ENCODE assay signal across 21 mouse cellular contexts in genomic region chr15:98980012-98980614, GRCm38 (mm10). TPM values are rescaled to one million over a fixed set of nuclear protein-coding genes. Genes with fewer than 3 reads are reported as not detected.
DNase-seq lines count a peak whose midpoint lies in the region; ATAC-seq and TF ChIP-seq lines count a peak whose summit lies in the region.
"Had no signal": no experiment of that assay in that cellular context is flagged by ENCODE, and none has a peak within 500 bp of the region (broad histone marks: within the 10 kb centered on the region; RNA-seq: fewer than 3 reads in every experiment).

No protein-coding gene starts in this region.

- WGBS in embryonic facial prominence, embryonic 10.5 days = 28% methylated on average over 7 of the region's 7 CpGs
- 52% methylated on average over 7 of the region's 7 CpGs for WGBS in hindbrain, embryonic 16.5 days
- 26% methylated on average over 7 of the region's 7 CpGs for WGBS in midbrain, postnatal 0 days
- WGBS in liver, embryonic 12.5 days (ENCODE audit: insufficient replicate concordance) = 65% methylated on average over 7 of the region's 7 CpGs

- H3K4me3 ChIP-seq in embryonic facial prominence, embryonic 10.5 days = no peak overlapping the region
- no peak overlapping the region for H3K4me3 ChIP-seq in hindbrain, embryonic 16.5 days (ENCODE audit: low read length)
- H3K4me3 ChIP-seq in midbrain, postnatal 0 days (ENCODE audit: low read depth, low read length) = no peak overlapping the region
- no peak overlapping the region for H3K4me3 ChIP-seq in liver, embryonic 12.5 days
- H3K4me3 ChIP-seq: erythroblast, embryonic 14.5 days; heart, embryonic 15.5 days; layer of hippocampus, adult 2 months; limb, embryonic 12.5 days; liver, embryonic 15.5 days had no signal

- no peak overlapping the region for H3K9ac ChIP-seq in hindbrain, embryonic 16.5 days (ENCODE audit: low read depth, low read length)
- H3K9ac ChIP-seq in midbrain, postnatal 0 days (replicated peaks; ENCODE audit: low read length, poor library complexity, severe bottlenecking) = no peak overlapping the region
- no peak overlapping the region for H3K9ac ChIP-seq in liver, embryonic 12.5 days
- H3K9ac ChIP-seq: heart, embryonic 15.5 days; limb, embryonic 12.5 days; liver, embryonic 15.5 days had no signal

- no peak for TF ChIP-seq CTCF in midbrain, postnatal 0 days (IDR thresholded peaks at IDR 0.05)

- H3K4me1 ChIP-seq in embryonic facial prominence, embryonic 10.5 days = peaks cover 61% of the 10 kb centered on the region
- H3K4me1 ChIP-seq in hindbrain, embryonic 16.5 days (ENCODE audit: control insufficient read depth, insufficient read depth, low read depth, low read length) = peaks cover 37% of the 10 kb centered on the region
- peaks cover 27% of the 10 kb centered on the region; the same call in 1 of the 2 replicates for H3K4me1 ChIP-seq in midbrain, postnatal 0 days (ENCODE audit: insufficient read depth, low read length)
- peaks cover 20% of the 10 kb centered on the region for H3K4me1 ChIP-seq in liver, embryonic 12.5 days

- H3K4me2 ChIP-seq in hindbrain, embryonic 16.5 days (ENCODE audit: low read length) = no peak overlapping the region
- no peak overlapping the region for H3K4me2 ChIP-seq in midbrain, postnatal 0 days (ENCODE audit: low read depth, low read length, poor library complexity, severe bottlenecking)
- H3K4me2 ChIP-seq in liver, embryonic 12.5 days = no peak overlapping the region
- H3K4me2 ChIP-seq: heart, embryonic 15.5 days; limb, embryonic 12.5 days; liver, embryonic 15.5 days had no signal

- DNase-seq in embryo, embryonic 9.5 days (ENCODE audit: extremely low spot score) = peak; percentile 31
- DNase-seq in embryo, embryonic 10.5 days (ENCODE audit: low spot score) = no peak
- DNase-seq in embryonic facial prominence, embryonic 10.5 days (ENCODE audit: low spot score) = peak; percentile 35
- no peak for DNase-seq in midbrain, postnatal 0 days (ENCODE audit: low spot score)
- DNase-seq in MN1 (ENCODE audit: low spot score) = no peak
- no peak for DNase-seq in B cell, adult 2 months
- DNase-seq: cerebellum, adult 18-20 months; lung, postnatal 10 days; right cerebral cortex, postnatal 4 days; thymus, adult 18-20 months had no signal

- no peaks in the 10 kb centered on the region for H3K9me3 ChIP-seq in embryonic facial prominence, embryonic 10.5 days
- no peaks in the 10 kb centered on the region for H3K9me3 ChIP-seq in hindbrain, embryonic 16.5 days (ENCODE audit: control insufficient read depth, low read length)
- H3K9me3 ChIP-seq in midbrain, postnatal 0 days (ENCODE audit: low read length) = no peaks in the 10 kb centered on the region
- H3K9me3 ChIP-seq in liver, embryonic 12.5 days (replicated peaks) = no peaks in the 10 kb centered on the region
- H3K9me3 ChIP-seq: heart, embryonic 15.5 days; limb, embryonic 12.5 days; liver, embryonic 15.5 days had no signal

- no peaks in the 10 kb centered on the region for H3K27me3 ChIP-seq in embryonic facial prominence, embryonic 10.5 days (replicated peaks; ENCODE audit: low read depth, poor library complexity, severe bottlenecking)
- no peaks in the 10 kb centered on the region for H3K27me3 ChIP-seq in hindbrain, embryonic 16.5 days (replicated peaks; ENCODE audit: control insufficient read depth, insufficient read depth, low read length)
- no peaks in the 10 kb centered on the region for H3K27me3 ChIP-seq in midbrain, postnatal 0 days (ENCODE audit: insufficient read depth, low read length)
- H3K27me3 ChIP-seq in liver, embryonic 12.5 days (replicated peaks) = 0 out of 2 replicates have a peak, but pooled peaks cover 4% of the 10 kb centered on the region
- H3K27me3 ChIP-seq: heart, embryonic 15.5 days; limb, embryonic 12.5 days; Patski had no signal

- peak overlapping the region; percentile 45 for H3K27ac ChIP-seq in embryonic facial prominence, embryonic 10.5 days (replicated peaks)
- 0 out of 2 replicates have a peak overlapping the region, but pooled peaks have one; percentile 1 for H3K27ac ChIP-seq in hindbrain, embryonic 16.5 days (ENCODE audit: low read depth, low read length)
- H3K27ac ChIP-seq in midbrain, postnatal 0 days (ENCODE audit: low read depth, low read length) = peak overlapping the region; percentile 26; the same call in 1 of the 2 replicates
- H3K27ac ChIP-seq in liver, embryonic 12.5 days = no peak overlapping the region
- H3K27ac ChIP-seq: heart, embryonic 15.5 days; kidney, postnatal 0 days; layer of hippocampus, adult 2 months; limb, embryonic 12.5 days; liver, embryonic 15.5 days had no signal

- ATAC-seq in hindbrain, embryonic 16.5 days = no peak
- ATAC-seq in midbrain, postnatal 0 days (ENCODE audit: low FRiP score) = no peak
- no peak for ATAC-seq in liver, embryonic 12.5 days
- ATAC-seq: Patski had no signal

- H3K36me3 ChIP-seq in embryonic facial prominence, embryonic 10.5 days (replicated peaks) = no peaks in the 10 kb centered on the region
- no peaks in the 10 kb centered on the region for H3K36me3 ChIP-seq in hindbrain, embryonic 16.5 days (ENCODE audit: control insufficient read depth, insufficient read depth, low read length)
- H3K36me3 ChIP-seq in midbrain, postnatal 0 days (ENCODE audit: insufficient read depth, low read length) = no peaks in the 10 kb centered on the region
- H3K36me3 ChIP-seq in liver, embryonic 12.5 days = no peaks in the 10 kb centered on the region
- H3K36me3 ChIP-seq: heart, embryonic 15.5 days; limb, embryonic 12.5 days; liver, embryonic 15.5 days had no signal

RNA-seq across cellular contexts. Expression of gene Tuba1a, which starts 26.6 kb away (rescaled TPM):
- polyA plus RNA-seq in embryonic facial prominence, embryonic 10.5 days (2016; fragmentation: Nextera tagmentation; extraction: Ambion mirVana) = 2,739 and 2,840 TPM in 2 replicates
- 15,480 and 15,543 TPM in 2 replicates for polyA plus RNA-seq in hindbrain, embryonic 16.5 days (2015; fragmentation: Nextera tagmentation; extraction: Ambion mirVana)
- 17,447 and 20,461 TPM in 2 replicates for total RNA-seq in midbrain, postnatal 0 days (2014; rRNA removed)
- 15,641 and 16,823 TPM in 2 replicates for polyA plus RNA-seq in midbrain, postnatal 0 days (2015; fragmentation: Nextera tagmentation; extraction: Ambion mirVana)
- polyA plus RNA-seq in liver, embryonic 12.5 days (2016; fragmentation: Nextera tagmentation; extraction: Ambion mirVana) = 180 and 181 TPM in 2 replicates

RNA-seq across cellular contexts. Expression of gene Gm49450, which starts 26.8 kb away (rescaled TPM):
- not detected in 2 replicates for polyA plus RNA-seq in embryonic facial prominence, embryonic 10.5 days (2016; fragmentation: Nextera tagmentation; extraction: Ambion mirVana)
- not detected in 2 replicates for polyA plus RNA-seq in hindbrain, embryonic 16.5 days (2015; fragmentation: Nextera tagmentation; extraction: Ambion mirVana)
- total RNA-seq in midbrain, postnatal 0 days (2014; rRNA removed) = 1,797 and 2,945 TPM in 2 replicates
- polyA plus RNA-seq in midbrain, postnatal 0 days (2015; fragmentation: Nextera tagmentation; extraction: Ambion mirVana) = not detected in 2 replicates
- not detected in 2 replicates for polyA plus RNA-seq in liver, embryonic 12.5 days (2016; fragmentation: Nextera tagmentation; extraction: Ambion mirVana)
- total RNA-seq: granulocyte monocyte progenitor cell, adult 5-6 weeks; layer of hippocampus, adult 2 months; left cerebral cortex, adult 8-10 months had no signal
- polyA plus RNA-seq: erythroblast, embryonic 14.5 days; heart, embryonic 15.5 days; kidney, postnatal 0 days; limb, embryonic 12.5 days; liver, embryonic 15.5 days; Patski had no signal

RNA-seq across cellular contexts. Expression of gene Tuba1b, which starts 45.7 kb away (rescaled TPM):
- 2,343 and 2,408 TPM in 2 replicates for polyA plus RNA-seq in embryonic facial prominence, embryonic 10.5 days (2016; fragmentation: Nextera tagmentation; extraction: Ambion mirVana)
- polyA plus RNA-seq in hindbrain, embryonic 16.5 days (2015; fragmentation: Nextera tagmentation; extraction: Ambion mirVana) = 1,672 and 1,683 TPM in 2 replicates
- 2,522 and 3,264 TPM in 2 replicates for total RNA-seq in midbrain, postnatal 0 days (2014; rRNA removed)
- polyA plus RNA-seq in midbrain, postnatal 0 days (2015; fragmentation: Nextera tagmentation; extraction: Ambion mirVana) = 1,582 and 1,796 TPM in 2 replicates
- polyA plus RNA-seq in liver, embryonic 12.5 days (2016; fragmentation: Nextera tagmentation; extraction: Ambion mirVana) = 1,333 and 1,388 TPM in 2 replicates

RNA-seq across cellular contexts. Expression of gene Tuba1c, which starts 49.6 kb away (rescaled TPM):
- polyA plus RNA-seq in embryonic facial prominence, embryonic 10.5 days (2016; fragmentation: Nextera tagmentation; extraction: Ambion mirVana) = 141 and 144 TPM in 2 replicates
- 20.8 and 23.3 TPM in 2 replicates for polyA plus RNA-seq in hindbrain, embryonic 16.5 days (2015; fragmentation: Nextera tagmentation; extraction: Ambion mirVana)
- 18.2 and 22.6 TPM in 2 replicates for total RNA-seq in midbrain, postnatal 0 days (2014; rRNA removed)
- 9.6 and 9.9 TPM in 2 replicates for polyA plus RNA-seq in midbrain, postnatal 0 days (2015; fragmentation: Nextera tagmentation; extraction: Ambion mirVana)
- polyA plus RNA-seq in liver, embryonic 12.5 days (2016; fragmentation: Nextera tagmentation; extraction: Ambion mirVana) = 242 and 244 TPM in 2 replicates

Comparison
In these comparisons a context has a peak if more than half of its experiments do, and no peak if none do; other contexts are left out.
1. DNase-seq: peak in embryo, embryonic 9.5 days (single experiment) and embryonic facial prominence, embryonic 10.5 days (single experiment); none in embryo, embryonic 10.5 days (single experiment), midbrain, postnatal 0 days (single experiment), MN1 (single experiment) and B cell, adult 2 months (0 of 2).
2. RNA of gene Tuba1a, which starts 26.6 kb away (polyA plus RNA-seq): 15,641 to 16,823 TPM in midbrain, postnatal 0 days, 15,480 to 15,543 TPM in hindbrain, embryonic 16.5 days and 2,739 to 2,840 TPM in embryonic facial prominence, embryonic 10.5 days; 180 to 181 TPM in liver, embryonic 12.5 days; every median in the first group is over 10 times any median in the second.